13 mouse cellular contexts compared by ENCODE assay signal in genomic region chr11:119973789-119974188, GRCm38 (mm10). TPM values are rescaled to one million over a fixed set of nuclear protein-coding genes. Genes with fewer than 3 reads are reported as not detected.
DNase-seq lines count a peak whose midpoint lies in the region; ATAC-seq and TF ChIP-seq lines count a peak whose summit lies in the region.
"Had no signal": no experiment of that assay in that cellular context is flagged by ENCODE, and none has a peak within 500 bp of the region (broad histone marks: within the 10 kb centered on the region; RNA-seq: fewer than 3 reads in every experiment).

No protein-coding gene starts in this region.

- peaks cover 7% of the 10 kb centered on the region; the same call in 1 of the 2 replicates for H3K36me3 ChIP-seq in lung, embryonic 15.5 days
- peaks cover 6% of the 10 kb centered on the region for H3K36me3 ChIP-seq in myocyte (ENCODE audit: control insufficient read depth, insufficient read depth)
- H3K36me3 ChIP-seq: midbrain, embryonic 15.5 days had no signal

- H3ac ChIP-seq in myocyte (ENCODE audit: control insufficient read depth, insufficient read length) = no peak overlapping the region

- TF ChIP-seq POLR2A in myocyte (IDR thresholded peaks at IDR 0.05; ENCODE audit: insufficient read length, low read depth) = no peak

- DNase-seq in adrenal gland, adult 2 months = peak; percentile 32
- no peak for DNase-seq in adrenal gland, adult 8-10 months
- peak; percentile 42 for DNase-seq in heart, adult 8-10 months (ENCODE audit: low spot score)
- no peak for DNase-seq in heart, postnatal 36 days
- no peak for DNase-seq in cerebellum, adult 11-12 months
- DNase-seq in gastrocnemius, postnatal 14 days = no peak
- DNase-seq: cerebellum, postnatal 10 days had no signal

- intact Hi-C loops in heart, postnatal 36 days (cut with DNase I) = no loop called here
- intact Hi-C loops in gastrocnemius, postnatal 14 days (cut with DNase I; ENCODE audit: low total_unique reads) = no loop called here

- H3K4me2 ChIP-seq in lung, embryonic 15.5 days = no peak overlapping the region
- H3K4me2 ChIP-seq in myocyte (ENCODE audit: low read depth) = peak overlapping the region; percentile 8
- H3K4me2 ChIP-seq: midbrain, embryonic 15.5 days had no signal

- H3K9me3 ChIP-seq in lung, embryonic 15.5 days = no peaks in the 10 kb centered on the region
- H3K9me3 ChIP-seq: midbrain, embryonic 15.5 days had no signal

- no peak overlapping the region for H3K4me3 ChIP-seq in lung, embryonic 15.5 days
- H3K4me3 ChIP-seq in myocyte = no peak overlapping the region
- H3K4me3 ChIP-seq: left cerebral cortex, adult 2 months; midbrain, embryonic 15.5 days had no signal

- H3K27ac ChIP-seq in lung, embryonic 15.5 days = peak overlapping the region; percentile 57
- H3K27ac ChIP-seq: left cerebral cortex, adult 2 months; liver, embryonic 14.5 days; midbrain, embryonic 15.5 days had no signal

- no peak; the same call in 1 of the 2 replicates for ATAC-seq in lung, embryonic 15.5 days (ENCODE audit: borderline replicate concordance, extremely low read depth, low FRiP score, low TSS enrichment)
- ATAC-seq: intestine, embryonic 16.5 days; midbrain, embryonic 15.5 days had no signal

- 70% methylated on average over 4 of the region's 4 CpGs for WGBS in lung, embryonic 15.5 days

- no peaks in the 10 kb centered on the region for H3K27me3 ChIP-seq in lung, embryonic 15.5 days
- H3K27me3 ChIP-seq in myocyte (ENCODE audit: control insufficient read depth, insufficient read depth, insufficient read length) = no peaks in the 10 kb centered on the region
- H3K27me3 ChIP-seq: midbrain, embryonic 15.5 days had no signal

- no peak overlapping the region for H3K9ac ChIP-seq in lung, embryonic 15.5 days
- H3K9ac ChIP-seq: liver, embryonic 14.5 days; midbrain, embryonic 15.5 days had no signal

- peaks cover 19% of the 10 kb centered on the region for H3K4me1 ChIP-seq in lung, embryonic 15.5 days

- peaks cover 5% of the 10 kb centered on the region for H3K79me2 ChIP-seq in myocyte (ENCODE audit: control insufficient read depth, insufficient read depth)

TF ChIP-seq in myocyte, 11 proteins besides CTCF, POLR2A, EP300 and RAD21:
- TF ChIP-seq MYOD1 (IDR thresholded peaks at IDR 0.05; ENCODE audit: control insufficient read depth in 1 of 3, insufficient read length in 2 of 3, low read depth in 2 of 3) (no peak), MAX (IDR thresholded peaks at IDR 0.05; ENCODE audit: low read depth) (no peak), POLR2AphosphoS2 (IDR thresholded peaks at IDR 0.05; ENCODE audit: insufficient read length, low read depth) (no peak), TCF12 (IDR thresholded peaks at IDR 0.05; ENCODE audit: insufficient read depth, poor library complexity, severe bottlenecking) (no peak), TCF3 (IDR thresholded peaks at IDR 0.05; ENCODE audit: insufficient read length, low read depth) (no peak), USF1 (IDR thresholded peaks at IDR 0.05; ENCODE audit: low read depth) (no peak)

RNA-seq across cellular contexts. Expression of gene Baiap2, which starts 31.2 kb away (rescaled TPM):
- total RNA-seq in adrenal gland, adult 2 months (2021) = 10 to 100 TPM; 17.0 to 23.2 TPM
- 42.3 and 46.7 TPM in 2 replicates for polyA plus RNA-seq in adrenal gland, adult 2 months (2012; rRNA removed)
- 10 to 100 TPM in 3 of 4 experiments, 1 to 10 TPM in 1; 9.3 to 39.2 (median 25.4) TPM for total RNA-seq in adrenal gland, adult 8-10 months (2022)
- 10 to 100 TPM in 1 of 4 experiments, 1 to 10 TPM in 3; 4.8 to 10.0 (median 5.8) TPM for total RNA-seq in heart, adult 8-10 months (2022)
- total RNA-seq in heart, postnatal 36 days (2021) = 10 to 100 TPM in 1 of 2 experiments, 1 to 10 TPM in 1; 4.4 to 12.0 TPM
- 26.2 and 28.9 TPM in 2 replicates for polyA plus RNA-seq in lung, embryonic 15.5 days (2015; fragmentation: Nextera tagmentation; extraction: Ambion mirVana)
- 23.0 TPM for polyA plus RNA-seq in myocyte (2012; fragmentation: generic; extraction: Trizol)
- total RNA-seq in gastrocnemius, postnatal 14 days (2021) = 1 to 10 TPM; 3.4 to 3.9 TPM

Comparison
In these comparisons a context has a peak if more than half of its experiments do, and no peak if none do; other contexts are left out.
1. DNase-seq: peak in adrenal gland, adult 2 months (single experiment) and heart, adult 8-10 months (single experiment); none in adrenal gland, adult 8-10 months (single experiment), heart, postnatal 36 days (0 of 2), cerebellum, adult 11-12 months (single experiment) and gastrocnemius, postnatal 14 days (single experiment).